Mouse (Mus musculus) leukemia stem cell, adult 10-12 weeks (primary cell): Measurements from ENCODE around the gene Ovol1. TPM values are rescaled to one million over a fixed set of nuclear protein-coding genes. Genes with fewer than 3 reads are reported as not detected.

ENCODE experiments used
- polyA plus RNA-seq: library from polyadenylated mRNA; stranded (reverse); fragments of >175 nt; gene quantifications from 2 replicates; pipeline ENCODE4 v1.2.3, GENCODE M21; 2012; ENCODE audit warnings: low replicate concordance

Gene Ovol1
- not detected in 2 replicates for polyA plus RNA-seq

GRCm38 (mm10) chr19:5560457-5561041 lies at the start of gene Ovol1:
Ovol1 (minus strand) TSS chr19:5560646.

DNA sequence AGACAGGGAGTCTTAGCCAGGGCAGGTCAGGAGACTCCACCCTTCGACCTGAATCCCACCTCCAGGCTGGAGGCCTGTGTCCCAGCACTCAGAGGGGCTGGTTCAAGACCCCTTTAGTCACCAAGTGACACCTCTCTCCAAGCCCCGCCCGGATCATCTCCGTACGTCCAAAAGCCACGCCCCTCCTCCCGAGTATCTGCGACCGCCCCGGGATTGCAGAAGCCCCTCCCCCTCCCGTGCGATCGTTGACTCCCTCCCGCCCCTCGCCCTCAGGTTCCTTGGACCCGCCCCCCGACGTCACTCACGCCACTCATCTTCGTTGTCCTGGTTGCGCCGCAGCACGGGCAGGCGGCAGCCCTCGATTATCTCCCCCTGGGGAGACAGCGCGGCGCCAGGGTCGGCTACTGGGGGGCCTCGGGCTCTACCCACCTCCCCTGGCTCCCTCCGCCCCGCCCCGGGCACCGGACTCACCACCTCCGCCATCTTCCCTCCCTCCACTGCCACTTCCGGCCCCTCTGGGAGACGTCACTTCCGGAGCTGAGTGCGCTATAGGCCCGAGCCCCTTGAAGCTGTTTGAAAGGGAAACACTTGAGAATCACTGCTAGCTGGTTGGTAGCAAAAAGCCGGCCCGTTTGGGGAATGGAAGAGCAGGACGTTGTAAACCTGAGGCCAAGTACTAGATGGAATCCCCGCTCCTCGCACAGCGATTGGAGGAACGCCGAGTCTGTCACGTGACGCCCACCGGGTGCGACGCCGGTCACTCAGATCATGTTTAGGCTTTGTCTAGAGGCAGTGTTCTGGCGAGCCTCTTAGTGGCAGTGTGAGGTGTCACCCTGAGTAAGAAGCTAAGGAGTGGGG lies 49.3 kb upstream of the Ovol1 start, which contains the start of gene Kat5:
TSS of gene Kat5 (minus strand) at position 691 of the 858 bp plus-strand sequence.

DNA sequence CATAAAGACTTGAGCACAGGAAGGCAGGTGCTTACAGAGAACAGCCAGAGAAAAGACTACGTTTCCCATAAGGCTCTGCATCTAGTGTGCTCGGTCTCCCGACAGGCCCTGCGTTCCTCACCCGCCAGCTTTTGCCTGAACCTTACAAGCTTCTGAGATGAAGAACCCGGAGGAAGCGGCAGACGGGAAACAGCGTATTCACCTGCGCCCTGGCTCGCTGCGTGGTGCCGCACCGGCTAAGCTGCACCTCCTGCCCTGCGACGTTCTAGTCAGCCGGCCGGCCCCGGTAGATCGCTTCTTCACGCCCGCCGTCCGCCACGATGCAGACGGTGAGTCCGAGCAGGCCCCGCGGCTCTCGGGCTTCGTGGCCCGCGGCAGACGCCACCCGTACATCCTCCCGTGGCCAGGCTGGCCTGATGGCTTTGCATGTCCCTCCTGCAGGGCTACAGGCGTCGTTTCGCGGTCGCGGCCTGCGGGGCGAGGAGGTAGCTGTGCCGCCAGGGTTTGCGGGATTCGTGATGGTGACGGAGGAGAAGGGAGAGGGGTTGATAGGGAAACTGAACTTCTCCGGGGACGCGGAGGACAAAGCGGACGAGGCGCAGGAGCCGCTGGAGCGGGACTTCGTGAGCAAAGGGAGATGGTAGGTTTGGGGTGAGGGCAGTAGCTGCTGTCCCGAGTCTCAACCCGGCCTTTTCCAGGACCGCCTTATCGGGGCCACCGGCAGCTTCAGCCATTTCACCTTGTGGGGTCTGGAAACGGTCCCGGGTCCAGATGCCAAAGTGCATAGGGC lies 41.5 kb upstream of the Ovol1 start, which contains the start of gene Rnaseh2c:
TSS of gene Rnaseh2c (plus strand) at position 122 of the 790 bp plus-strand sequence.

GRCm38 (mm10) chr19:5567534-5568469 lies 7.4 kb upstream of the Ovol1 start, which contains the start of gene Ap5b1:
Ap5b1 (plus strand) TSS chr19:5568025.

DNA sequence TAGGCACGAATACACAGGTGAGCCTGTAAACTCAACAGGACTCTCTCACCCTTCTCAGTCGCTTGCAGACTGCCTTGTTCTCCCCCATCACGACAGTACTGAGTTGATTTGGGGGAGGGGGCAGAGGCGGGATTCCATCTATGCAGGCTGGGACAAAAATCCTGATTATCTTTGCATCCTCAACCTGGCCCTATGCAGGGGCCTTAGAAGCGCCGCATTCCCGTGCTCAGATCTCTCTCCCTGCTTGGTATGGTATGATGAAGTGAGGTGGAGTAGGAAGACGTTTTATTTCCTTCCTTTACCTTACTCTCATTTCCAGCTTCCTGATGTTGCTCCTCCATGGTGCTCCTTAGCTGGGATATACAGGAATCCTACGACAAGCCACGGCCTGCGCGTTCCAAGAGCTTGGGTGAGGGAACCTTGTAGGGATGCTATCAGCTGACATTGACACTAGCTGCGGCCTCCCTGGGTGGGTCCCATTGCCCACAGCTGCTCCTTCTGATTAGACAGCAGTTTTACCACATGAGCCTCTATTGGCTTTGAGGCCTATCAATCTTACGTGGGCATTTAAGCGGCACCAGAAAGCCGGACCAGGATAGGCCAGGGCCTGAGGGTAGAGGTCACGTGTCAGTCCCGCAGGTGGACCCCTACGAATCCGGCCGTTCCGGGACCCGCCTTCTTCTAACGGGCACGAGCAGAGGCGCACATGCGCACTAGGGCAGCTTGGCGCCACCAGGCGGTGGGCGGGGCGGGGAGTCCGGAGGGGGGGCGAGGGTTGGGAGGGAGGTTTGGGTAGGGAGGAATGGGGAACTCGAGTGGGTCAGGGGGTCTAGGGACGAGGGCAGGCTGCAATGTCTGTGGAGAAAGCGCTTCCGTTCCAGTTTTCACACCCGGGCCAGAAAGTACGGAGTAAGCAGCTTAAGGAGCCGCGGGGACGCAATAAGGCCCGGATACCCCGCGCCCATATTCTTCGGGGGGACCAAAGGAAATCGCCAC lies 50.1 kb downstream of the Ovol1 start, which contains the start of gene Snx32:
TSS of gene Snx32 (minus strand) at position 508 of the 996 bp plus-strand sequence.

DNA sequence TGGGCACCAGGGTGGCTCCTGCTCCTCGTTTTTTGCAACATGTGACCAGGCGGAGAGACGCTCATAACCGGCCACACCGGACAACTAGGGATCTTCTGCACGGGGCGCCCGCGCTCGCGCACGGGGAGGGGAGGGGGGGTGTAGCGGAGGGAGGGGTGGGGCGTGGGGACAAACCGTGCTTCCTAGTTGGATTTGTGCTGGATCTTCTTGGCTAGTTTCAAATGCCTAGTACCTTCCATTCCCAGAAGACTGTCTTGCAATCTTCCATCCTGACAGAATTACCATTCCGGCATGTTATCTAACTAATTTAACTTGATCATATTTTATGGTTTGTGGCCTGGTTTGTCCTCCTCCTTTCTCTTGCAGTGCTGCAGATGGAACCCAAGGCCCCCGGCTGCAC lies 56.8 kb downstream of the Ovol1 start, which contains the start of gene 1700020D05Rik:
TSS of gene 1700020D05Rik (minus strand) at position 101 of the 400 bp plus-strand sequence.

Other genes with a start within 250 kb of the Ovol1 start
- gene Catsper1, start 224.9 kb downstream of the Ovol1 start, polyA plus RNA-seq, result not detected in 2 replicates
- not detected in 2 replicates for gene Cst6, start 211.1 kb downstream of the Ovol1 start, polyA plus RNA-seq
- gene Eif1ad, start 193.9 kb downstream of the Ovol1 start, polyA plus RNA-seq, result 27.6 and 41.9 TPM in 2 replicates
- gene Banf1, start 193.5 kb downstream of the Ovol1 start, polyA plus RNA-seq, result 57.6 and 104 TPM in 2 replicates
- gene Sart1, start 171.9 kb downstream of the Ovol1 start, polyA plus RNA-seq, result 72.0 and 110 TPM in 2 replicates
- gene Tsga10ip, start 158.1 kb downstream of the Ovol1 start, polyA plus RNA-seq, result not detected in 2 replicates
- 179 and 311 TPM in 2 replicates for gene Drap1, start 135.7 kb downstream of the Ovol1 start, polyA plus RNA-seq
- gene AI837181, start 135.5 kb downstream of the Ovol1 start, polyA plus RNA-seq, result 69.5 and 77.3 TPM in 2 replicates
- gene Fosl1, start 113.1 kb downstream of the Ovol1 start, polyA plus RNA-seq, result 22.9 and 39.9 TPM in 2 replicates
- gene Ccdc85b, start 102.8 kb downstream of the Ovol1 start, polyA plus RNA-seq, result 11.4 and 13.8 TPM in 2 replicates
- gene Fibp, start 100.0 kb downstream of the Ovol1 start, polyA plus RNA-seq, result 11.1 and 197 TPM in 2 replicates
- gene Ctsw, start 92.1 kb downstream of the Ovol1 start, polyA plus RNA-seq, result 0.34 and 1.2 TPM in 2 replicates
- gene Efemp2, start 86.7 kb downstream of the Ovol1 start, polyA plus RNA-seq, result 0.91 and 1.5 TPM in 2 replicates
- gene Mus81, start 72.2 kb downstream of the Ovol1 start, polyA plus RNA-seq, result 58.4 and 60.0 TPM in 2 replicates
- 2,530 and 3,476 TPM in 2 replicates for gene Cfl1, start 70.2 kb downstream of the Ovol1 start, polyA plus RNA-seq
- gene 1700020D05Rik, start 56.9 kb downstream of the Ovol1 start, polyA plus RNA-seq, result 0.35 and 0.47 TPM in 2 replicates
- gene Snx32, start 50.1 kb downstream of the Ovol1 start, polyA plus RNA-seq, result 4.1 and 8.2 TPM in 2 replicates
- 16.9 and 32.7 TPM in 2 replicates for gene Ap5b1, start 7.4 kb upstream of the Ovol1 start, polyA plus RNA-seq
- gene Rnaseh2c, start 41.2 kb upstream of the Ovol1 start, polyA plus RNA-seq, result 248 and 435 TPM in 2 replicates
- gene Kat5, start 49.6 kb upstream of the Ovol1 start, polyA plus RNA-seq, result 46.4 and 73.1 TPM in 2 replicates
- gene Rela, start 76.8 kb upstream of the Ovol1 start, polyA plus RNA-seq, result 61.2 and 268 TPM in 2 replicates
- 361 and 570 TPM in 2 replicates for gene Sipa1, start 103.1 kb upstream of the Ovol1 start, polyA plus RNA-seq
- 157 and 178 TPM in 2 replicates for gene Map3k11, start 128.1 kb upstream of the Ovol1 start, polyA plus RNA-seq
- 468 and 751 TPM in 2 replicates for gene Pcnx3, start 128.3 kb upstream of the Ovol1 start, polyA plus RNA-seq
- 1.1 and 3.7 TPM in 2 replicates for gene Kcnk7, start 143.7 kb upstream of the Ovol1 start, polyA plus RNA-seq
- 268 and 413 TPM in 2 replicates for gene Ehbp1l1, start 165.7 kb upstream of the Ovol1 start, polyA plus RNA-seq
- gene Fam89b, start 169.0 kb upstream of the Ovol1 start, polyA plus RNA-seq, result 41.3 and 119 TPM in 2 replicates
- gene Ltbp3, start 180.3 kb upstream of the Ovol1 start, polyA plus RNA-seq, result 2.3 and 4.5 TPM in 2 replicates
- 56.3 and 57.0 TPM in 2 replicates for gene Scyl1, start 210.8 kb upstream of the Ovol1 start, polyA plus RNA-seq